Mouse (Mus musculus): ENCODE data around the gene Ermp1.

Gene Ermp1

GRCm38 (mm10) chr19:29661974-29662580 is 13.9 kb upstream of the Ermp1 start:
- no peak for DNase-seq (ENCODE audit: extremely low spot score, low spot score)

- DNase-seq (ENCODE audit: extremely low spot score, low spot score) = no peak
Observed at GRCm38 (mm10) chr19:29660835-29661764, 12.9 kb upstream of the Ermp1 start.

GRCm38 (mm10) chr19:29659705-29660104 is 11.5 kb upstream of the Ermp1 start:
- DNase-seq (ENCODE audit: extremely low spot score, low spot score) = no peak

- no peak for DNase-seq (ENCODE audit: extremely low spot score, low spot score)
Observed at GRCm38 (mm10) chr19:29658836-29659235, 10.6 kb upstream of the Ermp1 start.

GRCm38 (mm10) chr19:29657558-29657957 is 9.3 kb upstream of the Ermp1 start:
- no peak for DNase-seq (ENCODE audit: extremely low spot score, low spot score)

GRCm38 (mm10) chr19:29657033-29657432 is 8.8 kb upstream of the Ermp1 start:
- DNase-seq (ENCODE audit: extremely low spot score, low spot score) = no peak

GRCm38 (mm10) chr19:29656620-29657019 is 8.4 kb upstream of the Ermp1 start:
- no peak for DNase-seq (ENCODE audit: extremely low spot score, low spot score)

GRCm38 (mm10) chr19:29656029-29656428 is 7.8 kb upstream of the Ermp1 start:
- no peak for DNase-seq (ENCODE audit: extremely low spot score, low spot score)

- no peak for DNase-seq (ENCODE audit: extremely low spot score, low spot score)
Observed at GRCm38 (mm10) chr19:29655148-29655547, 6.9 kb upstream of the Ermp1 start.

- no peak for DNase-seq (ENCODE audit: extremely low spot score, low spot score)
Observed at GRCm38 (mm10) chr19:29653768-29654265, 5.6 kb upstream of the Ermp1 start.

GRCm38 (mm10) chr19:29649683-29650082 is 1.5 kb upstream of the Ermp1 start:
- no peak for DNase-seq (ENCODE audit: extremely low spot score, low spot score)

- DNase-seq (ENCODE audit: extremely low spot score, low spot score) = no peak
Observed at GRCm38 (mm10) chr19:29648550-29648914, 317 bp upstream of the Ermp1 start.

GRCm38 (mm10) chr19:29644747-29645146 is 3.5 kb downstream of the Ermp1 start:
- DNase-seq (ENCODE audit: extremely low spot score, low spot score) = no peak

- no peak for DNase-seq (ENCODE audit: extremely low spot score, low spot score)
Observed at GRCm38 (mm10) chr19:29643194-29643922, 4.9 kb downstream of the Ermp1 start.

- no peak for DNase-seq (ENCODE audit: extremely low spot score, low spot score)
Observed at GRCm38 (mm10) chr19:29642211-29642610, 6.0 kb downstream of the Ermp1 start.

- DNase-seq (ENCODE audit: extremely low spot score, low spot score) = no peak
Observed at GRCm38 (mm10) chr19:29641510-29641909, 6.7 kb downstream of the Ermp1 start.

GRCm38 (mm10) chr19:29641055-29641454 is 7.2 kb downstream of the Ermp1 start:
- DNase-seq (ENCODE audit: extremely low spot score, low spot score) = no peak

GRCm38 (mm10) chr19:29612102-29612501 is 36.1 kb downstream of the Ermp1 start:
- DNase-seq (ENCODE audit: extremely low spot score, low spot score) = no peak

GRCm38 (mm10) chr19:29610907-29611306 is 37.3 kb downstream of the Ermp1 start:
- no peak for DNase-seq (ENCODE audit: extremely low spot score, low spot score)

GRCm38 (mm10) chr19:29608212-29608611 is 40.0 kb downstream of the Ermp1 start:
- no peak for DNase-seq (ENCODE audit: extremely low spot score, low spot score)

- DNase-seq (ENCODE audit: extremely low spot score, low spot score) = no peak
Observed at GRCm38 (mm10) chr19:29607521-29607920, 40.7 kb downstream of the Ermp1 start.

- DNase-seq (ENCODE audit: extremely low spot score, low spot score) = no peak
Observed at GRCm38 (mm10) chr19:29604653-29605052, 43.6 kb downstream of the Ermp1 start.
